In the genomic region with DNA sequence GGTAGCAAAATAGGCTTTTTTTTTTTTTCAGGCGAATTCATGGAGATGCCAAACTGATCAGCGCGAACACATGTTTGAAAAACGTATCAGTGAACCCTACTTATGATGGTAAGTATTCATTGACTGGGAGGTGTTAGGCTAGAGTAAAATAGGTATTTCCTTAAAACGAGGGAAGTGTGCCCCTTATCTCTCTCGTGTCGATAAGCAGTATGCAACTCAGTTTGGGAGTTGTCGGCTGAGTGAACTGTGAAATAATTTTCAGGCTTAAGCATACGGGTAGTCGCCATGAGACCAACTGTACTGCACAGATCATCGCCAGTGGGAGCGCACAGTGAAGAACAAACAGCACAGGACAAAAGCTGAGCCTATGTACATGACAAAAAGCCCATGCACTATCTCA, we compare ENCODE assay signal across 25 mouse cellular contexts.
"Had no signal": no experiment of that assay in that cellular context is flagged by ENCODE, and none has a peak within 500 bp of the region (broad histone marks: within the 10 kb centered on the region; RNA-seq: fewer than 3 reads in every experiment).

No protein-coding gene starts in this region.

- H3K4me1 ChIP-seq: heart, embryonic 13.5 days; heart, embryonic 15.5 days; hindbrain, embryonic 13.5 days; hindbrain, embryonic 15.5 days; intestine, embryonic 15.5 days; limb, embryonic 13.5 days; limb, embryonic 15.5 days had no signal

- H3K4me3 ChIP-seq: heart, adult 2 months; heart, embryonic 13.5 days; heart, embryonic 15.5 days; hindbrain, embryonic 13.5 days; hindbrain, embryonic 15.5 days; intestine, embryonic 15.5 days; kidney, embryonic 15.5 days; limb, embryonic 13.5 days; limb, embryonic 15.5 days had no signal

- H3K9ac ChIP-seq: heart, embryonic 13.5 days; heart, embryonic 15.5 days; hindbrain, embryonic 13.5 days; hindbrain, embryonic 15.5 days; intestine, embryonic 15.5 days; kidney, embryonic 15.5 days; limb, embryonic 13.5 days; limb, embryonic 15.5 days had no signal

- H3K36me3 ChIP-seq: heart, embryonic 15.5 days; intestine, embryonic 15.5 days; limb, embryonic 13.5 days; limb, embryonic 15.5 days had no signal

- DNase-seq: gastrocnemius, postnatal 14 days; gastrocnemius, postnatal 36 days; heart, adult 11 months; heart, adult 2 months; heart, postnatal 14 days; heart, postnatal 36 days; kidney, adult 11 months; kidney, adult 2 months; kidney, adult 9 months; kidney, postnatal 14 days; kidney, postnatal 36 days; layer of hippocampus, adult 9-11 months; layer of hippocampus, postnatal 36 days; left cerebral cortex, postnatal 4 days had no signal

- ATAC-seq: hindbrain, postnatal 0 days; intestine, embryonic 15.5 days had no signal

- H3K9me3 ChIP-seq: heart, embryonic 13.5 days; heart, embryonic 15.5 days; hindbrain, embryonic 13.5 days; hindbrain, embryonic 15.5 days; intestine, embryonic 15.5 days; kidney, embryonic 15.5 days; limb, embryonic 13.5 days; limb, embryonic 15.5 days had no signal

- H3K4me2 ChIP-seq: heart, embryonic 11.5 days; heart, embryonic 13.5 days; heart, embryonic 15.5 days; hindbrain, embryonic 13.5 days; hindbrain, embryonic 15.5 days; intestine, embryonic 15.5 days; kidney, embryonic 15.5 days; limb, embryonic 13.5 days; limb, embryonic 15.5 days had no signal

- H3K27me3 ChIP-seq: heart, embryonic 13.5 days; heart, embryonic 15.5 days; hindbrain, embryonic 13.5 days; hindbrain, embryonic 15.5 days; intestine, embryonic 15.5 days; kidney, embryonic 15.5 days; limb, embryonic 15.5 days had no signal

- H3K27ac ChIP-seq: heart, adult 2 months; heart, embryonic 13.5 days; heart, embryonic 15.5 days; hindbrain, embryonic 13.5 days; hindbrain, embryonic 15.5 days; hindbrain, postnatal 0 days; intestine, embryonic 15.5 days; kidney, embryonic 15.5 days; kidney, postnatal 0 days; limb, embryonic 13.5 days; limb, embryonic 15.5 days had no signal
